Mouse (Mus musculus): ENCODE measurements at regions not wholly inside any gene's neighbourhood (a gene's known extent, or its start where the extent isn't known, plus 50 kb on each side); places are given as distances from the start of the nearest gene placed in this dataset.
A peak's percentile ranks its signal among the peaks of the same experiment; 100 is the strongest.

GRCm38 (mm10) chr10:100685748-100686147 lies 95.5 kb downstream of the 1700017N19Rik start:
- DNase-seq = no peak

- DNase-seq = no peak
Measured at GRCm38 (mm10) chr10:100695944-100696343, 105.7 kb downstream of the 1700017N19Rik start.

- DNase-seq = no peak
Measured at GRCm38 (mm10) chr10:100699206-100699605, 108.9 kb downstream of the 1700017N19Rik start.

GRCm38 (mm10) chr10:100700281-100701205 lies 110.3 kb downstream of the 1700017N19Rik start:
- DNase-seq = no peak

GRCm38 (mm10) chr10:100701938-100702337 lies 111.7 kb downstream of the 1700017N19Rik start:
- DNase-seq = no peak

GRCm38 (mm10) chr10:100716084-100716667 lies 125.9 kb downstream of the 1700017N19Rik start:
- DNase-seq = no peak

- no peak for DNase-seq
Measured at GRCm38 (mm10) chr10:100718574-100718973, 128.3 kb downstream of the 1700017N19Rik start.

GRCm38 (mm10) chr10:100741269-100741668 lies 151.0 kb downstream of the 1700017N19Rik start:
- no peak for DNase-seq

GRCm38 (mm10) chr10:100742065-100742464 lies 151.8 kb downstream of the 1700017N19Rik start:
- DNase-seq = peak; percentile 3

- DNase-seq = no peak
Measured at GRCm38 (mm10) chr10:100746151-100746550, 155.9 kb downstream of the 1700017N19Rik start.

GRCm38 (mm10) chr10:100754957-100755356 lies 164.7 kb downstream of the 1700017N19Rik start:
- no peak for DNase-seq

GRCm38 (mm10) chr10:100774252-100774651 lies 184.0 kb downstream of the 1700017N19Rik start:
- DNase-seq = no peak

GRCm38 (mm10) chr10:100792166-100792565 lies 201.9 kb downstream of the 1700017N19Rik start:
- no peak for DNase-seq

- DNase-seq = no peak
Measured at GRCm38 (mm10) chr10:100792569-100792968, 202.3 kb downstream of the 1700017N19Rik start.

- DNase-seq = no peak
Measured at GRCm38 (mm10) chr10:100795215-100795972, 205.1 kb downstream of the 1700017N19Rik start.

- no peak for DNase-seq
Measured at GRCm38 (mm10) chr10:100811639-100812038, 221.4 kb downstream of the 1700017N19Rik start.

GRCm38 (mm10) chr10:100834794-100835193 lies 244.5 kb downstream of the 1700017N19Rik start:
- no peak for DNase-seq

GRCm38 (mm10) chr10:100853213-100853612 lies 262.9 kb downstream of the 1700017N19Rik start:
- DNase-seq = no peak

GRCm38 (mm10) chr10:100856509-100856908 lies 266.2 kb downstream of the 1700017N19Rik start:
- DNase-seq = no peak

- no peak for DNase-seq
Measured at GRCm38 (mm10) chr10:100865501-100866181, 275.4 kb downstream of the 1700017N19Rik start.

GRCm38 (mm10) chr10:100868360-100868916 lies 278.2 kb downstream of the 1700017N19Rik start:
- no peak for DNase-seq

GRCm38 (mm10) chr10:100882584-100882983 lies 292.3 kb downstream of the 1700017N19Rik start:
- no peak for DNase-seq

Data from kidney, adult 11 months (tissue).